Mouse (Mus musculus): Measurements from ENCODE around the gene Il22ra2.

Il22ra2 gene

DNA sequence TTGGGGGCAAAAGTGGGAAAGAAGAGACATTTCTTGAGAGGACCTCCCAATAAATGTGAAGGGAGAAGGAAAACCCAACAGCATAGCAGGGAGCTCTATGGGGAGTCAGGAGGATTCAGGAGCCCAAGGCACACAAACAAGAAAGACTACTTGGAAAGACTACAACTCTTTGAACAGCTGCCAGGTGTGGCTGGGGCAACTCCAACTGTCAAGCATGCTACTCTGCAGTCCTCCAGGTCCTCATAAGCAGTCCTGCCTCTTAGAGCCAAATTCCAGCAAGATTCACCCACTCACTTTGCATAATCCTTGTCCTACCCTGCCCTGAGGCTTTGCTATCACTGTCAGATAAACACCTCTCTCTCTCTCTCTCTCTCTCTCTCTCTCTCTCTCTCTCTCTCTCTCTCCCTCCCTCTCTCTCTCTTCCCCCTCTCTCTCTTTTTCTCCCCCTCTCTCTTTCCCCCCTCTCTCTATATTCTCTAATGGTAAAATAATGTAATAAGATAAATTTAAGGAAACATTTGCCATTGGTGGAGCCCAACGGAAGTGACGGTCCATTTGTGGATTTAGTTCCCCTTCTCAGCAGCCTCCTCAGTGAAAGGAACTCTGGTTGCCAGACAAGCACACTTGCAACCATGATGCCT is at the start of gene Il22ra2:
Gene Il22ra2, plus strand, starts transcription at position 591 of the 641 bp plus-strand sequence.
- no peak for TF ChIP-seq GATA4 (IDR thresholded peaks at IDR 0.05; ENCODE audit: insufficient replicate concordance, low read length)

DNA sequence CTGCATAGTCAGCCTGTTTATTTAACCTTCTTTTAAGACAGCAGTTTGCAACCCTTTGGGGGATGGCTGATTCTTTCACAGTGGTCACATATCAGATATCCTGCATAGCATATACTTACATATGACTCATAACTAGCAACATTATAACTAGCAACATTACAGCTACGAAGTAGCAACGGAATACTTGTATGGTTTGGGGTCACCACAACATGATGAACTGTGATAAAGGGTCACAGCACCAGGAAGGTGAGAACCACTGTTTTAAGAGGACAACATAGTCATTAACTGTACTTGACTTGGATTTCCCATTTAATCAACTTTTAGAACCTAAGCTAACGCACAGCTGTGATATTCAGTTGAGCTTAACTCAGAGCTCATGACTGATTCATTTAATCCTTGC is 44.2 kb upstream of the Il22ra2 start:
- TF ChIP-seq GATA4 (IDR thresholded peaks at IDR 0.05; ENCODE audit: insufficient replicate concordance, low read length): no peak

DNA sequence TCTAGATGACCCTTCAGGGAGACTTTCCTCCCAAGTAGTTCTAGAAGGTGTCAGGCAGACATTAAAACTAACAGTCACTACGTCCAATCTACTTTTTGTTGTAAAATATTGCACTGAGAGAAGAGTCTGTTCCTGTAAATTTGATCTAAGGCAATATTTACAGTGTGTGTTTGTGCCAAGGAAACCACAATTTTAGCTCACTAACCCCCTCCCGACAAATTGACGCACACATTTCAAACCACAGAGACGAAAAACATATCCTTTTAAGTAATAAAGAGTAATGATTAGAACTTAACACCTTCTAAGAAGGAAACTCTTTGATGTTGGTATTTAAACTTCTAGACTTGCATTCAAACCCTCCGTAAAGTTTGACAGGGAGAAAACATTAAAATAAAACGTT is 43.8 kb upstream of the Il22ra2 start:
- TF ChIP-seq GATA4 (IDR thresholded peaks at IDR 0.05; ENCODE audit: insufficient replicate concordance, low read length): no peak

DNA sequence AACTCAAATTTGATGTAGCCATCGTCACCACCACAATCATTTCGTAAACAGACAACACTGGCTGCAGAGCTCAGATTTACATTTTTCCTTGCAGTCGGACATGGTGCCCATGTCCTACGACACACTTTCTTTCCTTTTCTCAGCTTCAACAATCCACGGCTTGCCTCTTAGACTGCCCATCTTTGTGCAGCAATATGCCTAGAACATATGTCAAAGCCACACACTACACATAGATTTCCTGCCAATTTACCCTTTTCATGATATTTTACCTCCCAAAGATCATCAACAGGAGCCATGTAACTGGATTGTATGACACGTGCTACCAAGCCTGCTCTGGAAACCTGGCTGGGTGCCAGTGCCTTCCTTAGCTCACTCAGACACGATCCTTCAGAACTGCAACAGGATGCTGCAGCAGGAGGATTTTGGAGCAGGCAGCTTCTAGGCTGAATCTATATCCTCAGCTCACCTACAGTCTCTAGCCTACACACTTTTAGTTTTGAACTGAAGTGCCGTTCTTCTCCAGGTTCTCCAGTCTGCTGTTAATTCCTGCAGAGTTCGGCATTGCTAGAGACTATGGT is 43.3 kb upstream of the Il22ra2 start:
- TF ChIP-seq GATA4 (IDR thresholded peaks at IDR 0.05; ENCODE audit: insufficient replicate concordance, low read length): no peak

DNA sequence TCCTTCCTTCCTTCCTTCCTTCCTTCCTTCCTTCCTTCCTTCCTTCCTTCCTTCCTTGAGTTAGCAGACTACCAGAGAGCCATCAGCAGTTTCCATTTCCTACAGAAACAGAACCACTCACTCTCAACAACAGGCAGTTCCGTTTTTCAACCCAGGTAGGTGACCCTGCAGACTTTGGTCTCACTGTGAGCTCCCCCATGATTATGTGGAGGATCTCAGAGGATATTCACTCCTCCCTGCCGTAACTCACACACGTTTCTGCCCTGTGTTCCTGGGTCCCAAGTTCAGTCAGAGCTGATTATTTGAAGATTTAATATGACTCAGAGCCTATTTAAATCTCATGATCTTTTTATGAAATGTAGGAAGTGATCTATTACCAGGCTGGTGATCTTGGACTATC is 41.1 kb upstream of the Il22ra2 start:
- TF ChIP-seq GATA4 (IDR thresholded peaks at IDR 0.05; ENCODE audit: insufficient replicate concordance, low read length): no peak

DNA sequence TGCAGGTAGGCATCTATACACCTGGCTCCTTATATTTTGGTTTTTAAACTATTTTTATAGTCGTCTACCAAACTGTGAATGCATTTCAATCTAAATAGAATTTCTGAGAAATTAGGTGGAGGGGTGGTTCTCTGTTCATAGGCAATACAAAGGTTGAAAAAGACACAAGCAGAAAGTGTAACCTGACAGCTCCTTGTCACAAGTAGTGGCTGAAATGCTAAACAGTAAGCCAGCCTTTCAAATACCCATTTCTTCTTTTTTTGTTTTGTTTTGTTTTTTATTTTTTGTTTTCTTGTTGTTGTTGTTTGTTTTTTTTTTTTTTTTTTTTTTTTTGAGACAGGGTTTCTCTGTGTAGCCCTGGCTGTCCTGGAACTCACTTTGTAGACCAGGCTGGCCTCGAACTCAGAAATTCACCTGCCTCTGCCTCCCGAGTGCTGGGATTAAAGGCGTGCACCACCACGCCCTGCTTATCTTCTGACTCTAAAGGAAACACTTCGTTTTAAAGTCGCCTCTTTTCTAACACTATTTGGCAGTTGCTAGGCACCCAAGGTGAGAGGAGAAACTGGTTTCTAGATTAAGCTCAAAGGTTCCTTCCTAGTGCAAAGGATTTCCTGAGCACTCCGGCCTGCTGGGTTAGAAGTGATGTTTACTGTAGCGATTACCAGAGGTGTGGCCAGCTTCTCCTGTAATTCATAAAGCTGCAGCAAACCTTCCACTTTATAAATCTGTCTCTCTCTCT is 39.8 kb upstream of the Il22ra2 start:
- TF ChIP-seq GATA4 (IDR thresholded peaks at IDR 0.05; ENCODE audit: insufficient replicate concordance, low read length): no peak

DNA sequence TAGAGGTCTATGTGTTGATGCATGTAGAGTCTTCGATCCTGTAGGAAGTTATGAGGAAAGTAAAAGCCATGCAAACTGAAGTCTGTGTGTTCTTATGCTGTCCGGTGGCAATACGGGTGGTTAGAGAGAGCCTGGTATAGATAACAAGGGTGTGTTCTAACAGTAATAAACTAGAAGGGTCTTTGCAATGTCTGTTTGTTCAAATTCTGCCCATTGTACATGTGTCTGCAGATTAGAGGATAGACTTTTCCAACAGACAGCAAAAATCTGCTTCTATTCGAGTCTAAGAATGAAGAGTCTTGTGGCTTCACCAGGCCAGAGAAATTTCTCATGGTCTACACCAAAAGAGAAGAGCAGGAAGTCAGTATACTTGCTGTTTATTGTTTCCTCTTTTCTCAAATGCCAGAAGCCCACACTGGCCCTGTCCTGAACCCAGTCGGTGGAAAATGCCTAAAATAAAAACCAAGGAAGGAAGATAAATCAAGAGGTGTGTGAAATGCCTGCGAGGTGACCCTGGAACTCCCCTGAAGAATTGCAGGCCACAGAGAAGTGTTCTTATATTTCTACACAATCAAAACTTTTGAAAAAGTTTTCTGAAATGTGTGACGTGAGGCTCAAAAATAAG is 38.9 kb upstream of the Il22ra2 start:
- TF ChIP-seq GATA4 (IDR thresholded peaks at IDR 0.05; ENCODE audit: insufficient replicate concordance, low read length): no peak

DNA sequence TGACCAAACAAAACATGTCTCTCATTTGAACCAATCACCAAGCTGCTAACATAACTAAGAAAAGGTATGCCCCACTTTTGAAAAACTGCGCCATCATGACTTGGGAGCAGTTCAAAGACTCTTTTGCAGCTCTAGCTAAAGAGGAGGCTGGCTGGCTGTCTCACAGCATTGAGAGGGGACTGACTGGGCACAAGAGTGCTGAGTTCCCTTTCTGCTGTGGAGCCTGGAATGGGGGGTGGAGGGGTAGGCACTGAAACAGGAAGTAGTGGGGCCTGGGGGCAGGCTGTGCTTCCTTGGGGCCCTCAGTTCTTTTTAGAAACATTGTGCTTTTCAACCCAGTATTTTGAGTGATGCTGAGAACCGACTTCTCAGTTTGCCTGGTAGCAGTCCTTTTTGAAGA is 37.7 kb upstream of the Il22ra2 start:
- TF ChIP-seq GATA4 (IDR thresholded peaks at IDR 0.05; ENCODE audit: insufficient replicate concordance, low read length): no peak

DNA sequence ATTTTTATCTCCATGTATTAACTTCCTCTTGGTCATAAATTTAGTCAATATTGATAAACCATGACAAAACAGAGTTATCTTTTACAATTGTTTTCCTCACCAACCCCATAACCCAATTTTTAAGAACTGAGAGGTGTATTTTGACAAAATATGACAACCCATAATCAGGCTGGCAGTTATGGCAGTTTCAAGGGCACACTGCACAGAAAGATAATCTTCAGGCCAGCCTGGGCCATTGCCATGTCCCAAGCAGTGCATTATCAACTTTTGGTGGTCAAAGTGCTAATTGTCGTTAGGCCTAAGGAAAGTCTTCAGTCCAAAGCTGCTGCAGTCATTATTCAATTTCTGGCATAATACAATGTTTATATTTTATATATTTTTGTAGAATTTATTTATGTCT is 37.0 kb upstream of the Il22ra2 start:
- no peak for TF ChIP-seq GATA4 (IDR thresholded peaks at IDR 0.05; ENCODE audit: insufficient replicate concordance, low read length)

DNA sequence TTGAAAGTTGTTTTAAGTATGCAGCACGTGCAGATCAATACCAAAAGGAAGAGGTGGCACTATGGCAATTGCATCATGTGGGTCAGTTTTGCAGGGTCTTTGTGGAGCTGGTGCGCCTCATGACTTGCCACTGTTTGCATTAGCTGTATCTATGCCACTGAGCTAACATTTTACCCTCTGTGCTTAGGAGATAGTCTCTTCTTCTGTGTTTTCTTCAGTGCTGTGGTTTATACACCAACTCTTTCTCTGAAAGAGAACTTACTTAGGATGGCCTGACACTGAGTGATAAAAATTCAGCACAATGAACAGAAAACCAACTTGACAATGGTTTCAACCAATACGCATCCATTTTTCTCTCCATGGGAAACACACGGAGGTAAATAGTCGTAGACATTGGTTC is 35.9 kb upstream of the Il22ra2 start:
- no peak for TF ChIP-seq GATA4 (IDR thresholded peaks at IDR 0.05; ENCODE audit: insufficient replicate concordance, low read length)

DNA sequence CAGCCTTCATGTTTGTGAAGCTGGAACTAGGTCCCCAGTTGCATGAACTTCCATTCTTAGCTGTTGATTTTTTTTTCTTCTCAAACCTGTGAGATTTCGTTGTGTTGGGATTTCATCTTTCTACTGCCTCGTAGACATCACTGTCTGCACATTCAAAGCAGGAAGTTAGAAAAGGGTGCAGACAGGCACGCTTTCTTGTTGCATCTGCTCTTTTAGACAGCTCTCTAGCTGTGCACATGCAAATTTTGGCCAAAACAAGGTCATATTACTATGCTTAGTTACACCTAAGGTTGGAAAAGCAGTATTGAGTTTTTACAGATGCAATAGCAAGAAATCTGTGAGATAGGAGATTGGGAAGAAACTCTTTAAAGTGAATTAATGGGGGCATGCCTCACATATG is 34.5 kb upstream of the Il22ra2 start:
- no peak for TF ChIP-seq GATA4 (IDR thresholded peaks at IDR 0.05; ENCODE audit: insufficient replicate concordance, low read length)

DNA sequence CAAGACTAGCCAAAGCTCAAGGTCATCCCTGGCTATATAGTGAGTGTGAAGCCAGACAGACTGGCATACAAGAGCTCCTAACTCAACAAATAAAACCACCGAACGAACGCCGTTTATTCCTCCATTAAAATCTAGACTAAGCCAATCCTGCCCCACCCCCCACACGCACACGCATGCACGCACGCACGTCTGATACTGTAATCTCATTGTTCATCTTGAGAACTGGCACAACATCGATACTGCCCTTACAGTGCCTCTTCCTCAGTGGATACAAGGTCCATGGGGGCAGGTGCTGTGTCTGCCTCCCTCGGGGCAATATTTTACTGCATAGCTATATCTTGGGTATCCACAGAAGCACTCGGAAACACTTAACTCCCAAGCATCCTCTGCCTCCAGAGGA is 32.2 kb upstream of the Il22ra2 start:
- no peak for TF ChIP-seq GATA4 (IDR thresholded peaks at IDR 0.05; ENCODE audit: insufficient replicate concordance, low read length)

DNA sequence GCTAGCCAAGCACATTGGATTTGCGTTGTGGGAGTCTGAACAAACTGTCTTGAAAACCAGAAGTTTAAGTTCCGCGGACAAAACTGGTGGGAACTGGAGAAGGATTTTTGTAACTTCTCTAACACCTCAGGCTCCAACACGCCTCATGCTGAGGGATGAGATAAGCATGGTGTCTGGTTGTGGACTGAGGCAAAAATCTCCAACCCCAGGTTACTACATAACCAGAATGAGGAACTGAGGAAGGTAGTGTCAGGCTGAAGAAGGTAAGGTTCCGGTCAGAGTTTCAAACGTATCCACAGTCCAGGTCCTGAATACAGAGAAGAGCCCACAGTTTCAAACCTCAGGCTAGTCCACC is 30.5 kb upstream of the Il22ra2 start:
- no peak for TF ChIP-seq GATA4 (IDR thresholded peaks at IDR 0.05; ENCODE audit: insufficient replicate concordance, low read length)

DNA sequence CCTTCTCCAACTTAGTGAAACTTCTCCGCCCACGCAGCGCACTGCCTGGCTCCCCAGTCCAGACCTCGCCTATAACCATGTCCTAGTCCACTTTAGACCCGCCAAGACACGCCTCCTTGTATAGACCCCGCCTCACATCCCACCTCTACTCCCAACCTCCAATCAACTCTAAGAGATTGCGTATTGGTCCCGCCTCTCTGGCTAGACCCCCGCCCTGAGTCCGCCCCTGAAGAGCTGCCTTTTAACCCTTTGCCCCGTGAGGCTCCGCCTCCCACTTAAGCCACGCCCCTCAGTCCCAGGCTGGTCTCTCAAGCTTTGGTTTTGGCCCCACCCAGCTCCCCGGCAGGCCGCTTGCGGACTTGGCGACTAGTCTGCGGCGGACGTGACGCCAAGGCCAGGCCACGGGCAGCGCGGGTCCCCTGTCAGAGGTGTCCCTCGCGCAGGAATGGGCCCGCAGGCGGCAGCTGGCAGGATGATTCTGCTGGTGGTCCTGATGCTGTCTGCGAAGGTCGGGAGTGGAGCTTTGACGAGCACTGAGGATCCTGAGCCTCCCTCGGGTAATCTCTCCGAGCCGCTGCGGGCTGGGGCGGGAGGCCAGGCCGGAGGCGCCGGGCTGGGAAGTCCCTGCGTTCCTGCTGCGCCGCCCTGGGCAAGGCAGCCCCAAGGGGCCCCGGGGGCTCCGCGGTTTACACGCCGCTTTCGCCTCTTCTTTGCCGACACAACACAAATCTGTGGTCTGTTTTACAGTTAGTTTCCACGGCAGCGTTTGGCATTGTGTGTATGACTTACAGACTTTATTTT is 30.0 kb upstream of the Il22ra2 start, which contains the start of gene Ifngr1:
Gene Ifngr1, plus strand, starts transcription at position 309 of the 801 bp plus-strand sequence.
- peak; percentile 65; the same call in 1 of the 2 replicates for TF ChIP-seq GATA4 (IDR thresholded peaks at IDR 0.05; ENCODE audit: insufficient replicate concordance, low read length)

DNA sequence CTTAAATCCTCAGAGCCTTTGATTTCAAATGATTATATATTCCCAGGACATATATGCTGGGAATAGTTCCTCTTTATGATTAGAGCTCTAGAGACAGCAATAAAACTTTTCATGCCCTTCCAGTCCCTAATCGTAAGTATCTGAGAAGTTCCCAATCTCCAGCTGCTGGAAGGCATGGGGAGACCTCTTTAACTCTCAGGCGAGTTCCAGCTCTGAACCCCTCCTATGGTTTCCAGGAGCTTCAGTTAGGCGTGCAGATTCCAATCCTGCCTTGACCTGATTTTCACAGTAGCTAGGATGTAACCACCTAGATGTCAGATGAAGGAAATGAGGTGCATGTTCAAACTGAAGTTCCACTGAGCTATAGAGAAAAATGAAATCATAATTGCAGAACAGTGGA is 29.2 kb upstream of the Il22ra2 start:
- no peak for TF ChIP-seq GATA4 (IDR thresholded peaks at IDR 0.05; ENCODE audit: insufficient replicate concordance, low read length)

Data from liver, adult (tissue).